Mouse (Mus musculus) embryonic facial prominence, embryonic 13.5 days (tissue): ENCODE results near the gene Lpar3. TPM values are rescaled to one million over a fixed set of nuclear protein-coding genes. Genes with fewer than 3 reads are reported as not detected.
A peak's percentile ranks its signal among the peaks of the same experiment; 100 is the strongest.

ENCODE experiments used
- ATAC-seq: fragments of 200-750 bp; cut with Nextera tagmentation; 2 replicates; pipeline ENCODE4 v1.8.0; 2017; ENCODE audit warnings: low read depth; ENCODE audit not compliant: insufficient number of reproducible peaks, insufficient read depth, low FRiP score, low TSS enrichment
- H3K27ac ChIP-seq: fragments of 300-500 bp; sonication (generic); 2 replicates; pipeline ENCODE4 v1.5.1; 2015; ENCODE audit warnings: moderate library complexity, mild to moderate bottlenecking, inconsistent platforms
- H3K27me3 ChIP-seq: fragments of 300-500 bp; sonication (generic); 2 replicates; pipeline ENCODE4 v1.6.1; 2015; ENCODE audit warnings: mild to moderate bottlenecking, inconsistent platforms
- H3K36me3 ChIP-seq: fragments of 300-500 bp; sonication (generic); 2 replicates; pipeline ENCODE4 v1.6.1; 2015; ENCODE audit warnings: mild to moderate bottlenecking, inconsistent platforms
- H3K4me1 ChIP-seq: fragments of 300-500 bp; sonication (generic); 2 replicates; pipeline ENCODE4 v1.6.1; 2015; ENCODE audit warnings: inconsistent platforms
- H3K4me2 ChIP-seq: fragments of 300-500 bp; sonication (generic); 2 replicates; pipeline ENCODE4 v1.6.1; 2015; ENCODE audit warnings: moderate library complexity, mild to moderate bottlenecking, inconsistent platforms
- H3K4me3 ChIP-seq: fragments of 300-500 bp; sonication (generic); 2 replicates; pipeline ENCODE4 v1.5.1; 2015; ENCODE audit warnings: mild to moderate bottlenecking, inconsistent platforms
- H3K9ac ChIP-seq: fragments of 300-500 bp; sonication (generic); 2 replicates; pipeline ENCODE4 v1.6.1; 2015; ENCODE audit warnings: mild to moderate bottlenecking, inconsistent platforms
- H3K9me3 ChIP-seq: fragments of 300-500 bp; sonication (generic); 2 replicates; pipeline ENCODE4 v1.6.1; 2016; ENCODE audit warnings: inconsistent platforms
- WGBS: fragments of 180-500 bp; shearing (Covaris S2); methylation state at CpG from one replicate; pipeline ENCODE4 v1.1.7; 2015; ENCODE audit warnings: mixed read lengths; 5-methylcytosine and 5-hydroxymethylcytosine counted together
- polyA plus RNA-seq: library from polyadenylated mRNA; unstranded; fragments of >200 nt; fragmentation: Nextera tagmentation; extraction: Ambion mirVana; gene quantifications from 2 replicates; pipeline ENCODE4 v1.2.1, GENCODE M21; 2015

The Lpar3 gene
- polyA plus RNA-seq, 1 experiment from 2014 or later = 2.1 TPM

GRCm38 (mm10) chr3:146286118-146286517 lies 65.4 kb downstream of the Lpar3 start:
- ATAC-seq = no peak
- Histone ChIP-seq H3K4me3 (no peak overlapping the region), H3K36me3 (no peaks in the 10 kb centered on the region), H3K27ac (no peak overlapping the region), H3K27me3 (no peaks in the 10 kb centered on the region), H3K4me2 (no peak overlapping the region), H3K4me1 (no peaks in the 10 kb centered on the region), H3K9ac (no peak overlapping the region), H3K9me3 (no peaks in the 10 kb centered on the region)
- 77% methylated on average over 4 of the region's 4 CpGs for WGBS

GRCm38 (mm10) chr3:146291928-146292327 lies 71.2 kb downstream of the Lpar3 start:
- no peak overlapping the region for H3K4me3 ChIP-seq
- no peak overlapping the region for H3K27ac ChIP-seq
- H3K36me3 ChIP-seq = no peaks in the 10 kb centered on the region
- no peaks in the 10 kb centered on the region for H3K4me1 ChIP-seq
- 72% methylated on average over 3 of the region's 3 CpGs for WGBS
- no peak overlapping the region for H3K9ac ChIP-seq
- no peak overlapping the region for H3K4me2 ChIP-seq
- no peaks in the 10 kb centered on the region for H3K27me3 ChIP-seq
- no peaks in the 10 kb centered on the region for H3K9me3 ChIP-seq
- no peak for ATAC-seq

- H3K36me3 ChIP-seq = no peaks in the 10 kb centered on the region
- H3K4me2 ChIP-seq = no peak overlapping the region
- no peaks in the 10 kb centered on the region for H3K4me1 ChIP-seq
- no peak overlapping the region for H3K27ac ChIP-seq
- H3K27me3 ChIP-seq = no peaks in the 10 kb centered on the region
- H3K4me3 ChIP-seq = no peak overlapping the region
- no peak for ATAC-seq
- H3K9ac ChIP-seq = no peak overlapping the region
- 86% methylated on average over 5 of the region's 5 CpGs for WGBS
- no peaks in the 10 kb centered on the region for H3K9me3 ChIP-seq
Observed at GRCm38 (mm10) chr3:146292515-146292914, 71.8 kb downstream of the Lpar3 start.

GRCm38 (mm10) chr3:146302451-146302850 lies 81.7 kb downstream of the Lpar3 start:
- no peaks in the 10 kb centered on the region for H3K27me3 ChIP-seq
- WGBS = 83% methylated on average over 3 of the region's 3 CpGs
- H3K9ac ChIP-seq = no peak overlapping the region
- no peak overlapping the region for H3K4me3 ChIP-seq
- no peaks in the 10 kb centered on the region for H3K9me3 ChIP-seq
- H3K27ac ChIP-seq = no peak overlapping the region
- no peak overlapping the region for H3K4me2 ChIP-seq
- no peaks in the 10 kb centered on the region for H3K4me1 ChIP-seq
- H3K36me3 ChIP-seq = no peaks in the 10 kb centered on the region
- ATAC-seq = no peak

- ATAC-seq = no peak
- no peaks in the 10 kb centered on the region for H3K9me3 ChIP-seq
- WGBS = 77% methylated on average over 5 of the region's 5 CpGs
Observed at GRCm38 (mm10) chr3:146303194-146303593, 82.4 kb downstream of the Lpar3 start.

GRCm38 (mm10) chr3:146304556-146305405 lies 84.0 kb downstream of the Lpar3 start:
- Histone ChIP-seq H3K9ac (no peak overlapping the region), H3K27ac (no peak overlapping the region), H3K36me3 (no peaks in the 10 kb centered on the region), H3K4me1 (no peaks in the 10 kb centered on the region), H3K27me3 (no peaks in the 10 kb centered on the region), H3K4me2 (no peak overlapping the region), H3K4me3 (no peak overlapping the region), H3K9me3 (no peaks in the 10 kb centered on the region)
- WGBS = 90% methylated on average over 21 of the region's 21 CpGs
- no peak for ATAC-seq

More at GRCm38 (mm10) chr3:146303194-146303593, 82.4 kb downstream of the Lpar3 start:
- Histone ChIP-seq H3K27me3 (no peaks in the 10 kb centered on the region), H3K4me2 (no peak overlapping the region), H3K27ac (no peak overlapping the region), H3K9ac (no peak overlapping the region), H3K4me3 (no peak overlapping the region), H3K4me1 (no peaks in the 10 kb centered on the region), H3K36me3 (no peaks in the 10 kb centered on the region)

- H3K27ac ChIP-seq = no peak overlapping the region
- no peaks in the 10 kb centered on the region for H3K9me3 ChIP-seq
- H3K4me1 ChIP-seq = peaks cover 18% of the 10 kb centered on the region
- H3K9ac ChIP-seq = no peak overlapping the region
- no peaks in the 10 kb centered on the region for H3K36me3 ChIP-seq
- H3K4me3 ChIP-seq = no peak overlapping the region
- WGBS = 45% methylated on average over 3 of the region's 3 CpGs
- no peak overlapping the region for H3K4me2 ChIP-seq
- ATAC-seq = no peak
- no peaks in the 10 kb centered on the region for H3K27me3 ChIP-seq
Observed at GRCm38 (mm10) chr3:146307341-146307740, 86.6 kb downstream of the Lpar3 start.

- no peak overlapping the region for H3K27ac ChIP-seq
- H3K4me2 ChIP-seq = no peak overlapping the region
- WGBS = 70% methylated on average over 2 of the region's 2 CpGs
- no peak overlapping the region for H3K9ac ChIP-seq
- no peak overlapping the region for H3K4me3 ChIP-seq
- no peak for ATAC-seq
- H3K9me3 ChIP-seq = no peaks in the 10 kb centered on the region
- no peaks in the 10 kb centered on the region for H3K27me3 ChIP-seq
- H3K4me1 ChIP-seq = peaks cover 19% of the 10 kb centered on the region
- H3K36me3 ChIP-seq = no peaks in the 10 kb centered on the region
Observed at GRCm38 (mm10) chr3:146307886-146308285, 87.1 kb downstream of the Lpar3 start.

- ATAC-seq = no peak
Observed at GRCm38 (mm10) chr3:146309586-146309985, 88.8 kb downstream of the Lpar3 start.

GRCm38 (mm10) chr3:146311121-146311538 lies 90.4 kb downstream of the Lpar3 start:
- no peaks in the 10 kb centered on the region for H3K27me3 ChIP-seq
- H3K27ac ChIP-seq = no peak overlapping the region
- ATAC-seq = 0 out of 2 replicates have a peak, but pooled peaks have one; percentile 43
- H3K4me2 ChIP-seq = peak overlapping the region; percentile 22; the same call in 1 of the 2 replicates
- peaks cover 21% of the 10 kb centered on the region for H3K4me1 ChIP-seq
- H3K9ac ChIP-seq = no peak overlapping the region; the same call in 1 of the 2 replicates
- no peaks in the 10 kb centered on the region for H3K9me3 ChIP-seq
- no peaks in the 10 kb centered on the region for H3K36me3 ChIP-seq
- 3% methylated on average over 9 of the region's 9 CpGs for WGBS
- H3K4me3 ChIP-seq = no peak overlapping the region

More at GRCm38 (mm10) chr3:146309586-146309985, 88.8 kb downstream of the Lpar3 start:
- Histone ChIP-seq H3K27ac (no peak overlapping the region), H3K4me3 (no peak overlapping the region), H3K4me1 (peaks cover 21% of the 10 kb centered on the region), H3K4me2 (no peak overlapping the region), H3K9ac (no peak overlapping the region), H3K27me3 (no peaks in the 10 kb centered on the region), H3K9me3 (no peaks in the 10 kb centered on the region), H3K36me3 (no peaks in the 10 kb centered on the region)
- 85% methylated on average over 8 of the region's 8 CpGs for WGBS

- Histone ChIP-seq H3K27me3 (no peaks in the 10 kb centered on the region), H3K27ac (no peak overlapping the region), H3K4me3 (no peak overlapping the region), H3K4me2 (no peak overlapping the region), H3K9me3 (no peaks in the 10 kb centered on the region), H3K9ac (no peak overlapping the region), H3K36me3 (no peaks in the 10 kb centered on the region), H3K4me1 (peaks cover 32% of the 10 kb centered on the region)
- ATAC-seq = no peak
- WGBS = 83% methylated on average over 8 of the region's 8 CpGs
Observed at GRCm38 (mm10) chr3:146315414-146315813, 94.7 kb downstream of the Lpar3 start.

- Histone ChIP-seq H3K4me2 (no peak overlapping the region), H3K36me3 (no peaks in the 10 kb centered on the region), H3K27me3 (no peaks in the 10 kb centered on the region), H3K4me1 (peaks cover 24% of the 10 kb centered on the region), H3K9ac (no peak overlapping the region), H3K27ac (no peak overlapping the region), H3K9me3 (no peaks in the 10 kb centered on the region), H3K4me3 (no peak overlapping the region)
- WGBS = 87% methylated on average over 8 of the region's 8 CpGs
- no peak for ATAC-seq
Observed at GRCm38 (mm10) chr3:146316293-146316692, 95.5 kb downstream of the Lpar3 start.
